Mouse (Mus musculus): ENCODE results near the gene Pitpnm3. TPM values are rescaled to one million over a fixed set of nuclear protein-coding genes. Genes with fewer than 3 reads are reported as not detected.
A peak's percentile ranks its signal among the peaks of the same experiment; 100 is the strongest.

Pitpnm3 gene
- total and polyA plus RNA-seq, 2 experiments from 2014 or later = 3.2 to 14.0 TPM

- no peaks in the 10 kb centered on the region for H3K36me3 ChIP-seq (ENCODE audit: insufficient read depth)
- H3K4me3 ChIP-seq (ENCODE audit: low read depth, low read length) = peak overlapping the region; percentile 70
- H3K4me2 ChIP-seq (ENCODE audit: low read depth) = peak overlapping the region; percentile 98
- H3K9me3 ChIP-seq (ENCODE audit: low read length) = no peaks in the 10 kb centered on the region
- 0 out of 2 replicates have a peak, but pooled peaks have one; percentile 1 for ATAC-seq
- DNase-seq = no peak
- H3K27ac ChIP-seq (ENCODE audit: low read depth, low read length) = 0 out of 2 replicates have a peak overlapping the region, but pooled peaks have one; percentile 35
- H3K9ac ChIP-seq = peak overlapping the region; percentile 77
- H3K27me3 ChIP-seq (ENCODE audit: insufficient read depth, low read length) = peaks cover 15% of the 10 kb centered on the region; the same call in 1 of the 2 replicates
- no peak for TF ChIP-seq CTCF (IDR thresholded peaks at IDR 0.05; ENCODE audit: low read depth)
- H3K4me1 ChIP-seq (ENCODE audit: insufficient read depth) = no peaks in the 10 kb centered on the region
- 39% methylated on average over 11 of the region's 11 CpGs for WGBS
Measured at GRCm38 (mm10) chr11:72136231-72136982, 829 bp upstream of the Pitpnm3 start.

GRCm38 (mm10) chr11:72134536-72135382 lies 819 bp downstream of the Pitpnm3 start:
- ATAC-seq (peak; percentile 21; the same call in 1 of the 2 replicates), DNase-seq (no peak)
- no peak for TF ChIP-seq CTCF (IDR thresholded peaks at IDR 0.05; ENCODE audit: low read depth)
- peak overlapping the region; percentile 70 for H3K4me3 ChIP-seq (ENCODE audit: low read depth, low read length)
- peaks cover 15% of the 10 kb centered on the region; the same call in 1 of the 2 replicates for H3K27me3 ChIP-seq (ENCODE audit: insufficient read depth, low read length)
- WGBS = 21% methylated on average over 23 of the region's 24 CpGs
- no peaks in the 10 kb centered on the region for H3K36me3 ChIP-seq (ENCODE audit: insufficient read depth)
- no peaks in the 10 kb centered on the region for H3K9me3 ChIP-seq (ENCODE audit: low read length)
- H3K4me1 ChIP-seq (ENCODE audit: insufficient read depth) = no peaks in the 10 kb centered on the region
- H3K4me2 ChIP-seq (ENCODE audit: low read depth) = peak overlapping the region; percentile 98
- H3K27ac ChIP-seq (ENCODE audit: low read depth, low read length) = no peak overlapping the region
- H3K9ac ChIP-seq = peak overlapping the region; percentile 77

- ATAC-seq (no peak), DNase-seq (no peak)
- no peak overlapping the region for H3K4me2 ChIP-seq (ENCODE audit: low read depth)
- no peaks in the 10 kb centered on the region for H3K36me3 ChIP-seq (ENCODE audit: insufficient read depth)
- no peak for TF ChIP-seq CTCF (IDR thresholded peaks at IDR 0.05; ENCODE audit: low read depth)
- WGBS = 51% methylated on average over 10 of the region's 10 CpGs
- H3K4me1 ChIP-seq (ENCODE audit: insufficient read depth) = no peaks in the 10 kb centered on the region
- H3K27me3 ChIP-seq (ENCODE audit: insufficient read depth, low read length) = peaks cover 15% of the 10 kb centered on the region; the same call in 1 of the 2 replicates
- no peak overlapping the region for H3K9ac ChIP-seq
- H3K9me3 ChIP-seq (ENCODE audit: low read length) = no peaks in the 10 kb centered on the region
- H3K27ac ChIP-seq (ENCODE audit: low read depth, low read length) = no peak overlapping the region
- H3K4me3 ChIP-seq (ENCODE audit: low read depth, low read length) = no peak overlapping the region
Measured at GRCm38 (mm10) chr11:72133075-72133474, 2.5 kb downstream of the Pitpnm3 start.

- H3K27ac ChIP-seq (ENCODE audit: low read depth, low read length) = no peak overlapping the region
- peaks cover 15% of the 10 kb centered on the region; the same call in 1 of the 2 replicates for H3K27me3 ChIP-seq (ENCODE audit: insufficient read depth, low read length)
- no peak for TF ChIP-seq CTCF (IDR thresholded peaks at IDR 0.05; ENCODE audit: low read depth)
- WGBS = 9% methylated on average over 3 of the region's 3 CpGs
- H3K4me3 ChIP-seq (ENCODE audit: low read depth, low read length) = no peak overlapping the region
- no peaks in the 10 kb centered on the region for H3K9me3 ChIP-seq (ENCODE audit: low read length)
- DNase-seq (peak; percentile 47), ATAC-seq (no peak)
- H3K36me3 ChIP-seq (ENCODE audit: insufficient read depth) = no peaks in the 10 kb centered on the region
- no peaks in the 10 kb centered on the region for H3K4me1 ChIP-seq (ENCODE audit: insufficient read depth)
- no peak overlapping the region for H3K4me2 ChIP-seq (ENCODE audit: low read depth)
- no peak overlapping the region for H3K9ac ChIP-seq
Measured at GRCm38 (mm10) chr11:72132266-72132665, 3.3 kb downstream of the Pitpnm3 start.

GRCm38 (mm10) chr11:72131697-72132096 lies 3.9 kb downstream of the Pitpnm3 start:
- Histone ChIP-seq H3K36me3 (ENCODE audit: insufficient read depth) (no peaks in the 10 kb centered on the region), H3K4me2 (ENCODE audit: low read depth) (no peak overlapping the region), H3K4me3 (ENCODE audit: low read depth, low read length) (no peak overlapping the region), H3K4me1 (ENCODE audit: insufficient read depth) (no peaks in the 10 kb centered on the region), H3K27me3 (ENCODE audit: insufficient read depth, low read length) (peaks cover 13% of the 10 kb centered on the region; the same call in 1 of the 2 replicates), H3K27ac (ENCODE audit: low read depth, low read length) (no peak overlapping the region), H3K9me3 (ENCODE audit: low read length) (no peaks in the 10 kb centered on the region), H3K9ac (no peak overlapping the region)
- ATAC-seq (no peak), DNase-seq (no peak)
- WGBS = 85% methylated on average over 1 of the region's 1 CpGs
- no peak for TF ChIP-seq CTCF (IDR thresholded peaks at IDR 0.05; ENCODE audit: low read depth)

- no peak for TF ChIP-seq CTCF (IDR thresholded peaks at IDR 0.05; ENCODE audit: low read depth)
Measured at GRCm38 (mm10) chr11:72130905-72131304, 4.7 kb downstream of the Pitpnm3 start.

More at GRCm38 (mm10) chr11:72130905-72131304, 4.7 kb downstream of the Pitpnm3 start:
- Histone ChIP-seq H3K9ac (no peak overlapping the region), H3K9me3 (ENCODE audit: low read length) (no peaks in the 10 kb centered on the region), H3K4me3 (ENCODE audit: low read depth, low read length) (no peak overlapping the region), H3K4me1 (ENCODE audit: insufficient read depth) (no peaks in the 10 kb centered on the region), H3K36me3 (ENCODE audit: insufficient read depth) (no peaks in the 10 kb centered on the region), H3K27ac (ENCODE audit: low read depth, low read length) (no peak overlapping the region), H3K4me2 (ENCODE audit: low read depth) (no peak overlapping the region), H3K27me3 (ENCODE audit: insufficient read depth, low read length) (peaks cover 10% of the 10 kb centered on the region; the same call in 1 of the 2 replicates)
- DNase-seq = no peak
- ATAC-seq = no peak
- WGBS = 83% methylated on average over 3 of the region's 3 CpGs
